10 mouse cellular contexts compared by ENCODE assay signal in genomic region chr2:179024225-179024624, GRCm38 (mm10).
"Had no signal": no experiment of that assay in that cellular context is flagged by ENCODE, and none has a peak within 500 bp of the region (broad histone marks: within the 10 kb centered on the region; RNA-seq: fewer than 3 reads in every experiment).

No protein-coding gene starts in this region.

- H3K4me3 ChIP-seq: kidney, embryonic 15.5 days; limb, embryonic 12.5 days; lung, embryonic 15.5 days; midbrain, embryonic 13.5 days; myocyte; neural tube, embryonic 15.5 days had no signal

- H3K36me3 ChIP-seq: kidney, embryonic 15.5 days; limb, embryonic 12.5 days; lung, embryonic 15.5 days; midbrain, embryonic 13.5 days; neural tube, embryonic 15.5 days had no signal

- H3K27ac ChIP-seq: kidney, embryonic 15.5 days; limb, embryonic 12.5 days; liver, embryonic 14.5 days; lung, embryonic 15.5 days; midbrain, embryonic 13.5 days; neural tube, embryonic 15.5 days had no signal

- H3K9ac ChIP-seq: kidney, embryonic 15.5 days; limb, embryonic 12.5 days; liver, embryonic 14.5 days; lung, embryonic 15.5 days; midbrain, embryonic 13.5 days; neural tube, embryonic 15.5 days had no signal

- H3K9me3 ChIP-seq: kidney, embryonic 15.5 days; limb, embryonic 12.5 days; lung, embryonic 15.5 days; midbrain, embryonic 13.5 days; neural tube, embryonic 15.5 days had no signal

- DNase-seq: kidney, adult 2 months; kidney, postnatal 14 days; thymus, postnatal 4 days had no signal

- ATAC-seq: midbrain, embryonic 13.5 days had no signal

- H3K4me1 ChIP-seq: kidney, embryonic 15.5 days; lung, embryonic 15.5 days; neural tube, embryonic 15.5 days had no signal

- H3K4me2 ChIP-seq: kidney, embryonic 15.5 days; limb, embryonic 12.5 days; lung, embryonic 15.5 days; midbrain, embryonic 13.5 days; neural tube, embryonic 15.5 days had no signal

- H3K27me3 ChIP-seq: kidney, embryonic 15.5 days; limb, embryonic 12.5 days; lung, embryonic 15.5 days; midbrain, embryonic 13.5 days; neural tube, embryonic 15.5 days had no signal
